Mouse (Mus musculus) intestine, embryonic 16.5 days (tissue): ENCODE data around the gene Mpv17. TPM values are rescaled to one million over a fixed set of nuclear protein-coding genes. Genes with fewer than 3 reads are reported as not detected.
A peak's percentile ranks its signal among the peaks of the same experiment; 100 is the strongest.

Experiments used
- ATAC-seq: fragments of 200-750 bp; cut with Nextera tagmentation; 2 replicates; pipeline ENCODE4 v1.8.0; 2017; ENCODE audit warnings: moderate TSS enrichment, moderate library complexity
- H3K27ac ChIP-seq: fragments of 300-500 bp; sonication (generic); 2 replicates; pipeline ENCODE4 v1.5.1; 2014; ENCODE audit warnings: mild to moderate bottlenecking, low read length
- H3K27me3 ChIP-seq: fragments of 300-500 bp; sonication (generic); replicated peaks from 2 replicates; pipeline ENCODE4 v1.6.1; 2014; ENCODE audit warnings: low read length, control low read depth, mixed read lengths; ENCODE audit not compliant: control insufficient read depth, insufficient read depth
- H3K36me3 ChIP-seq: fragments of 300-500 bp; sonication (generic); 2 replicates; pipeline ENCODE4 v1.6.1; 2014; ENCODE audit warnings: low read length, control low read depth; ENCODE audit not compliant: control insufficient read depth, insufficient read depth
- H3K4me1 ChIP-seq: fragments of 300-500 bp; sonication (generic); 2 replicates; pipeline ENCODE4 v1.6.1; 2014; ENCODE audit warnings: low read length, control low read depth, mixed read lengths; ENCODE audit not compliant: control insufficient read depth, insufficient read depth
- H3K4me2 ChIP-seq: fragments of 300-500 bp; sonication (generic); 2 replicates; pipeline ENCODE4 v1.6.1; 2014; ENCODE audit warnings: low read depth, low read length, control low read depth
- H3K4me3 ChIP-seq: fragments of 300-500 bp; sonication (generic); 2 replicates; pipeline ENCODE4 v1.5.1; 2014; ENCODE audit warnings: mild to moderate bottlenecking, low read length
- H3K9ac ChIP-seq: fragments of 300-500 bp; sonication (generic); 2 replicates; pipeline ENCODE4 v1.6.1; 2014; ENCODE audit warnings: low read depth, low read length
- H3K9me3 ChIP-seq: fragments of 300-500 bp; sonication (generic); 2 replicates; pipeline ENCODE4 v1.6.1; 2016; ENCODE audit warnings: low read length, control low read depth; ENCODE audit not compliant: control insufficient read depth
- WGBS: fragments of 180-500 bp; shearing (Covaris S2); extraction: QIAGEN DNeasy Blood & Tissue Kit; methylation state at CpG from one replicate; pipeline ENCODE4 v1.1.7; 2014; 5-methylcytosine and 5-hydroxymethylcytosine counted together
- polyA plus RNA-seq: library from polyadenylated mRNA; unstranded; fragments of >200 nt; fragmentation: Nextera tagmentation; extraction: Ambion mirVana; gene quantifications from 2 replicates; pipeline ENCODE4 v1.2.1, GENCODE M21; 2015

Gene Mpv17
- polyA plus RNA-seq, 1 experiment from 2014 or later: 80.3 TPM

DNA sequence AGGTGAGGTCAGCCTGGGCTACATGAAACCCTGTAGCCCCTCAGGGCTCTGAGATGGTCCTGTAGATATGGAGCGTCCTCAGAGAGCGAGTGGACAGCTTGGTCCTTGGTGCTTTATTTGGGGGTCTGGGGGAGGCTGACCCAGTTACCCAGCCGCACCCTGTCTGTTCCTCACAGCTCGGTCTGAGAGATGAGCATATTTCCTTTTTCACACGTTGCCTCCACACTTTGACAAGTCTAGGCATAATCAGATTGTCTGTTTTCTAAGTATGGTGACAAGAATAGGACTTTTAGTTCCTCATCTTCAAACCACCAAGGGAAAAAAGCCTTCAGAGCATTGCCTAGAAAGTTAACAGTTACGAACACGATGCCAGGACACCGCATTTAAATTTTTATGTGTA, 32.9 kb downstream of the Mpv17 start:
- WGBS: 81% methylated on average over 8 of the region's 8 CpGs
- H3K36me3 ChIP-seq: no peaks in the 10 kb centered on the region
- H3K9ac ChIP-seq: no peak overlapping the region
- no peak overlapping the region for H3K4me2 ChIP-seq
- 0 out of 2 replicates have a peak, but pooled peaks cover 3% of the 10 kb centered on the region for H3K27me3 ChIP-seq
- ATAC-seq: no peak
- H3K4me1 ChIP-seq: no peaks in the 10 kb centered on the region
- H3K27ac ChIP-seq: no peak overlapping the region
- no peak overlapping the region for H3K4me3 ChIP-seq
- no peaks in the 10 kb centered on the region for H3K9me3 ChIP-seq

DNA sequence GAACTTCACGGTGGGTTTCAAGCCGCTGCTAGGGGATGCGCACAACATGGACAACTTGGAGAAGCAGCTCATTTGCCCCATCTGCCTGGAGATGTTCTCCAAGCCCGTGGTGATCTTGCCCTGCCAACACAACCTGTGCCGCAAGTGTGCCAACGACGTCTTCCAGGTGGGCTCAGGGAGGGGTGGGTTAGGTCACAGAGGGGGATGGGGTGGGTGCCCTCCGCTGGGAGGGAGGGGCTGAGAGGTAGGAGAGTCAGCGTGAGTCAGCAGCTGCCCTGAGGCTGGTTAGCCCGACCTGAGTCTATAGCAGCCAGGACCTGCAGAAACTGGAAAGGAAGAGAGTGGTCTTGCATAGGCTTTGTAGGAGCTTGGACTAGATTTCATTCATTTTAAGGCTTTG, 37.1 kb downstream of the Mpv17 start:
- WGBS: 31% methylated on average over 10 of the region's 10 CpGs
- ATAC-seq: no peak

DNA sequence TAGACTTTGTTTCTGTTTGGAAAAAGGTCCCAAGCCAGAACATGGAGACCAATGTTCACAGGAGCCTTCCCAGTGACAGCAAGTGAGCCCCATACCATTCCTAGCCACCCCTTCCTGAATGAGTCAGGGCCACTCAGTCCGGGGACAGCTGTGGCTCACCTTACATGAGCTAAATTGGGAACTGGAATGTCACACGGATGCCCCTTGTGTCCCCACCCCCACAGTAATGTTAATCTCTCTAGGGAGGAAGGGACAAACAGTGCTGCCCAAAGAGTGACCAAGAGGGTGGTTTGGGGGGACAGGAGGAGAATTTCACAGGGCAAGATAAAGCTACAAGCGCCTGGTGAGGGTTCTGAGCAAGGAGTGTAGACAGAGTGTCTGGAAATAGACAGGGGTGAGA, 37.7 kb downstream of the Mpv17 start, which contains the start of gene Trim54:
Gene Trim54, plus strand, starts transcription at position 359 of the 400 bp plus-strand sequence.
- Histone ChIP-seq H3K27me3 (0 out of 2 replicates have a peak, but pooled peaks cover 3% of the 10 kb centered on the region), H3K4me1 (no peaks in the 10 kb centered on the region), H3K36me3 (no peaks in the 10 kb centered on the region), H3K4me2 (no peak within 1 kb of the TSS), H3K9me3 (peaks cover 4% of the 10 kb centered on the region; the same call in 1 of the 2 replicates), H3K9ac (no peak within 1 kb of the TSS), H3K4me3 (no peak within 1 kb of the TSS), H3K27ac (no peak within 1 kb of the TSS)
- no peak for ATAC-seq
- WGBS: 28% methylated on average over 3 of the region's 3 CpGs

More for the DNA sequence above, 37.1 kb downstream of the Mpv17 start:
- no peaks in the 10 kb centered on the region for H3K4me1 ChIP-seq
- no peak overlapping the region for H3K9ac ChIP-seq
- no peak overlapping the region for H3K4me2 ChIP-seq
- H3K9me3 ChIP-seq: peaks cover 4% of the 10 kb centered on the region; the same call in 1 of the 2 replicates
- H3K27ac ChIP-seq: no peak overlapping the region
- H3K36me3 ChIP-seq: no peaks in the 10 kb centered on the region
- H3K4me3 ChIP-seq: no peak overlapping the region
- H3K27me3 ChIP-seq: 0 out of 2 replicates have a peak, but pooled peaks cover 3% of the 10 kb centered on the region

DNA sequence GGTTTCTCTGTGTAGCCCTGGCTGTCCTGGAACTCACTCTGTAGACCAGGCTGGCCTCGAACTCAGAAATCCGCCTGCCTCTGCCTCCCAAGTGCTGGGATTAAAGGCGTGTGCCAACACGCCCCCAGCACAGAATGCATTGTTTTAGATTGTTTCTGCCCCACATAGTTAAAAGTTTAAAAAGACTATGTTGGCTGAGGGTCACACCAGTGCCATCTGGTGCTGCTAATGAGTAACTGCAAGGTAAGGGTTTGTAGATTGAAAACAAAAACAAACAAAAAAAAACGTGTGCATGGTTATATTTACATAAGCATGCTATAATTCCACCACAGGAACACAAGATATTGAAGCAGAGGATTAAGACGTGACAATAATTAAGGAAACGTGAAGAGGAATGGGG, 43.3 kb downstream of the Mpv17 start:
- 31% methylated on average over 7 of the region's 7 CpGs for WGBS
- Histone ChIP-seq H3K9ac (no peak overlapping the region), H3K4me2 (no peak overlapping the region), H3K9me3 (peaks cover 4% of the 10 kb centered on the region; the same call in 1 of the 2 replicates), H3K27me3 (no peaks in the 10 kb centered on the region), H3K4me1 (no peaks in the 10 kb centered on the region), H3K36me3 (no peaks in the 10 kb centered on the region), H3K4me3 (no peak overlapping the region), H3K27ac (no peak overlapping the region)
- no peak for ATAC-seq

DNA sequence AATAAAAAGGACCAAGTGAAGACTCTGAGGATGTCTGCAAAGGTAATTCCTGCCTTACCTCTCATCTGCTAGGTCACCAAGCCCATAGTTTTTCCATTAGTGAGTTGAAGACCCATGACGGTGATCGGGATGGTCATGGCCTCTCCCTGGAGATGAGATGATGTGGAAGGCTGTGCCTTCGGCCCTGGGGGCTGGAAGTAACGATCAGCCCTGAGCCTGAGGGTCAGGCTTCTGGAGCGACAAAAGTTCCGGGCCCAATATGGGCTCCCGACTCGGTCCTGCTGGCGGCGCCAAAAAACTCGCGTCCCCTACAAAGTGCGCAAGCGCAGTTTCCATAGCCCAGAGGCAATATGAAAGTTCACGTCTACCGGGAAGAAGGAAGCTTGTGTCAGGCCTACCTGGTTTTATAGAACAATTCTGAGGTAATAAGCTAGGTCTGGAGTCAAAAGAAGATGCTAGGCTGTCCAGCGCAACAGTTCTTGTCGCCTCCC, 46.0 kb downstream of the Mpv17 start, which contains the start of gene Slc30a3:
Gene Slc30a3, minus strand, starts transcription at position 238 of the 491 bp plus-strand sequence.
- no peak for ATAC-seq
- 91% methylated on average over 18 of the region's 18 CpGs for WGBS

DNA sequence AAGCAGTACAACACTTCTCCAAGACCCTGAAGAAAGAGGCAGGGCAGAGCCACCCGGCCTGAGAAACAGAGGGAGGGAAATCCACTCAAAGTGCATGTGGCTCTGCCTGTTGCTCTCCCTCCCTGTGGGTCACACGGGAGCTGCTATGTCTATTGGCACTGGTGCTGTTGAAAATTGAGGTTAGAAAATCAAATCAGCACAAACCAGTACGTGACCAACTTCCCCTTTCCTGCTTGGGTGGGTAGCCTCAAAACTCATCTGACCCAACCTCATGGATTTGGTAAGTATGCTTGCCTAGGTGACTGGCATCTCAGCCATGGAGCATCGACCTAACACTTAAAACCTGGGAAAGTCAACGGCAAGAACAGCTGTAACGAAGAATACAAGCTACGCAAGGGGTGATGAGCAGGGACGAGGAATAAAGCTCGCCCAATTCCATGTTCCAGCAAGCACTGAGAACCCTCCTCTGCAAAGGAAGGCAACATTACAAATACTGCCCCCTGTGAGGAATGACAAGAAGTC, 48.2 kb downstream of the Mpv17 start, which contains the start of gene Dnajc5g:
Gene Dnajc5g, plus strand, starts transcription at position 472 of the 522 bp plus-strand sequence.
- Histone ChIP-seq H3K4me3 (no peak within 1 kb of the TSS), H3K27me3 (no peaks in the 10 kb centered on the region; the same call in 1 of the 2 replicates), H3K9ac (no peak within 1 kb of the TSS), H3K9me3 (no peaks in the 10 kb centered on the region), H3K36me3 (no peaks in the 10 kb centered on the region), H3K4me2 (no peak within 1 kb of the TSS), H3K4me1 (no peaks in the 10 kb centered on the region), H3K27ac (no peak within 1 kb of the TSS)
- ATAC-seq: no peak
- 87% methylated on average over 9 of the region's 9 CpGs for WGBS

More for the DNA sequence above, 46.0 kb downstream of the Mpv17 start, which contains the start of gene Slc30a3:
- Histone ChIP-seq H3K36me3 (no peaks in the 10 kb centered on the region), H3K9ac (no peak within 1 kb of the TSS), H3K9me3 (no peaks in the 10 kb centered on the region), H3K4me1 (no peaks in the 10 kb centered on the region), H3K27me3 (no peaks in the 10 kb centered on the region; the same call in 1 of the 2 replicates), H3K27ac (no peak within 1 kb of the TSS), H3K4me3 (no peak within 1 kb of the TSS), H3K4me2 (no peak within 1 kb of the TSS)

DNA sequence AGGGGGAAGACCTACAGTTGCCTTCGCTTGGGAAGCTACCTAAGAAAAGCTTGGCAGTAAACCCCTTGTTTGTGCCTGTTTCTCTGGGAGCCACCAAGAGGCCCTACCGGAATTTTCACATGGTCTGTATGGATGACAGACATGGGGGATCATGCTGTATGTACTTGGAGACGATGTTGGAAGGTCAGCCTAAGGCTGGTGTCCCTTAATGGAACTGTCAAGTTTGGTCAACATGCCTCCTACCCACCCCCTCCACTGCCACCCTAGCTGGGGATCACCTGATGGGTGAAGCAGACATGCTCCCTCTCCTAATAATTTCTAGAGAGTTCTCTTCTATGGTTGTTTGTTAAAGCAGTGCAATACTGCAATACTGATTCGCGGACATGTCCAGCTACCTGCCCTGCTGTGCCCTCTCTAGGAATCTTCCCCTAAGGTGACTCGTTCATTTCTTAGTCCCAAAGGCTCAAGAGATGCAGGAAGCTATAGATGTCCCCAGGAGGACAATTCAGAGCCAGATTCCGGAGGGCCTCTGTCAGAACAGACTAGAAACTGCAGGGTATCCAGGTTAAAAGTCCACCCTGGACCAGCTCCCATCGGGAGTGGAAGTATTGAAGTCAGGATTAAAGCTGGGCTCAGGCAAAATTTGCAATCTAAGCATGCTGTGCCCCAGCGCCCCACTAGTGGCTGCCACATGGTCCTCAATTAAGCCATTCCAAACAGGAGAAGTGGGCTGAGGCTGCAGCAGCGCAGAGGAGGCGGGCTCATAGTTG, 58.2 kb downstream of the Mpv17 start:
- Histone ChIP-seq H3K36me3 (no peaks in the 10 kb centered on the region; the same call in 1 of the 2 replicates), H3K27me3 (peaks cover 77% of the 10 kb centered on the region), H3K4me1 (peaks cover 31% of the 10 kb centered on the region), H3K4me2 (peak overlapping the region; percentile 88), H3K9ac (0 out of 2 replicates have a peak overlapping the region, but pooled peaks have one; percentile 2), H3K27ac (no peak overlapping the region), H3K4me3 (peak overlapping the region; percentile 37), H3K9me3 (no peaks in the 10 kb centered on the region)
- no peak for ATAC-seq
- 28% methylated on average over 11 of the region's 11 CpGs for WGBS

DNA sequence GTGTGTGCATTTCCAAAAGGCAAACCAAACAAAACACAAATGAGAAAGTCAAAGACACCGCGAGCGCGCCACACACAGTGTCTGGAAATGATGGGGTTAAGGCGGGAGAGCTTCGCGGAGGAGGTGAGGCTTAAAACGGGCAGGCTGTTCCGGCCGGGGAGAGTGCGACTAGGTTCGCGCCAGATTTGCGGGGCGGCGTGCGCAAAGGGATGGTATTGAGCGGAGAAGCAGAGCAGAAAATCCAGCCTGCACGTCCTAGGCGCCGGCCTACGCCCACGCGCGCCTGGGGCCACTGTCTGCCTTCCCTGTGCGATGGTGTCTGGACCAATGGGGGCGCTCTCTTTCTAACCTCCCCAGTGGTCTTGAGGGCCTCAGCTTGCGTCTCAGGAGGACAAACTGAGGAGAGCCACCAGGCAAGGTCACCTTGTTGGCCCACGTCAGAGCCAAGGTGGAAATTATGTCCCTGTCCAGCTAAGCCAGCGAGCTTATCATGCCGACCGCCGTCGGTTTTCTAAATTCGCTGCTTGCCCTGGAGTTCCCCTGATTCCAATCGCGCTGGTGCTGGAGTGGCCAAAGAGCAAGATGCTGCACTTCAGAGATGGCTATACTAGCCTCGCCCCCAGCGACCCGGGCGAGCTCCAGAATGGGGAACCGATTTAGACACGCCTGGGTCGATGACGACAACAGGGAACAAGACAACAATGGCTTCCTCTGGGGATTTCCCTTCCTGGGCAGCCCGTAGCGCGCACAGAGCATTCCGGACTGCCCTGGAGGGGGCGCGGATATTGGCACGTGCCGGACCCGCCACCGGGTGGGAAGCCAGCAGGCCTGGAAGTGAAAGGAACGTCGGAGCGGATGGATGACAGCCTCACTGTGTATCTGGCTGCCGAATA, 59.0 kb downstream of the Mpv17 start:
- under 1% methylated on average over 59 of the region's 59 CpGs for WGBS
- Histone ChIP-seq H3K4me2 (peak overlapping the region; percentile 88), H3K27me3 (peaks cover 85% of the 10 kb centered on the region), H3K9me3 (no peaks in the 10 kb centered on the region), H3K4me3 (peak overlapping the region; percentile 37), H3K4me1 (peaks cover 31% of the 10 kb centered on the region), H3K36me3 (no peaks in the 10 kb centered on the region; the same call in 1 of the 2 replicates), H3K27ac (no peak overlapping the region), H3K9ac (0 out of 2 replicates have a peak overlapping the region, but pooled peaks have one; percentile 33)
- peak; percentile 34 for ATAC-seq
